Mouse (Mus musculus) forebrain, embryonic 15.5 days (tissue): ENCODE results near the gene Arl4a. TPM values are rescaled to one million over a fixed set of nuclear protein-coding genes. Genes with fewer than 3 reads are reported as not detected.

Source experiments
- ATAC-seq: fragments of 200-750 bp; cut with Nextera tagmentation; replicated peaks from 2 replicates; pipeline ENCODE4 v1.8.0; 2017; ENCODE audit warnings: mild to moderate bottlenecking, moderate TSS enrichment, moderate library complexity
- H3K27ac ChIP-seq: fragments of 300-500 bp; sonication (generic); replicated peaks from 2 replicates; pipeline ENCODE4 v1.5.1; 2015; ENCODE audit warnings: mild to moderate bottlenecking, inconsistent platforms
- H3K27me3 ChIP-seq: fragments of 300-500 bp; sonication (generic); 2 replicates; pipeline ENCODE4 v1.6.1; 2015; ENCODE audit warnings: inconsistent platforms
- H3K36me3 ChIP-seq: fragments of 300-500 bp; sonication (generic); 2 replicates; pipeline ENCODE4 v1.6.1; 2015; ENCODE audit warnings: mild to moderate bottlenecking, inconsistent platforms
- H3K4me1 ChIP-seq: fragments of 300-500 bp; sonication (generic); 2 replicates; pipeline ENCODE4 v1.6.1; 2015; ENCODE audit warnings: inconsistent platforms
- H3K4me2 ChIP-seq: fragments of 300-500 bp; sonication (generic); replicated peaks from 2 replicates; pipeline ENCODE4 v1.6.1; 2015; ENCODE audit warnings: mild to moderate bottlenecking, inconsistent platforms
- H3K4me3 ChIP-seq: fragments of 300-500 bp; sonication (generic); 2 replicates; pipeline ENCODE4 v1.5.1; 2015; ENCODE audit warnings: mild to moderate bottlenecking, inconsistent platforms
- H3K9ac ChIP-seq: fragments of 300-500 bp; sonication (generic); replicated peaks from 2 replicates; pipeline ENCODE4 v1.6.1; 2015; ENCODE audit warnings: mild to moderate bottlenecking, inconsistent platforms
- H3K9me3 ChIP-seq: fragments of 300-500 bp; sonication (generic); 2 replicates; pipeline ENCODE4 v1.6.1; 2016; ENCODE audit warnings: inconsistent platforms
- WGBS: fragments of 180-500 bp; shearing (Covaris S2); methylation state at CpG from one replicate; pipeline ENCODE4 v1.1.7; 2015; ENCODE audit warnings: mixed read lengths; 5-methylcytosine and 5-hydroxymethylcytosine counted together
- polyA plus RNA-seq: library from polyadenylated mRNA; unstranded; fragments of >200 nt; fragmentation: Nextera tagmentation; extraction: Ambion mirVana; gene quantifications from 2 replicates; pipeline ENCODE4 v1.2.1, GENCODE M21; 2015

Arl4a gene
- polyA plus RNA-seq: 66.6 and 73.7 TPM in 2 replicates

DNA sequence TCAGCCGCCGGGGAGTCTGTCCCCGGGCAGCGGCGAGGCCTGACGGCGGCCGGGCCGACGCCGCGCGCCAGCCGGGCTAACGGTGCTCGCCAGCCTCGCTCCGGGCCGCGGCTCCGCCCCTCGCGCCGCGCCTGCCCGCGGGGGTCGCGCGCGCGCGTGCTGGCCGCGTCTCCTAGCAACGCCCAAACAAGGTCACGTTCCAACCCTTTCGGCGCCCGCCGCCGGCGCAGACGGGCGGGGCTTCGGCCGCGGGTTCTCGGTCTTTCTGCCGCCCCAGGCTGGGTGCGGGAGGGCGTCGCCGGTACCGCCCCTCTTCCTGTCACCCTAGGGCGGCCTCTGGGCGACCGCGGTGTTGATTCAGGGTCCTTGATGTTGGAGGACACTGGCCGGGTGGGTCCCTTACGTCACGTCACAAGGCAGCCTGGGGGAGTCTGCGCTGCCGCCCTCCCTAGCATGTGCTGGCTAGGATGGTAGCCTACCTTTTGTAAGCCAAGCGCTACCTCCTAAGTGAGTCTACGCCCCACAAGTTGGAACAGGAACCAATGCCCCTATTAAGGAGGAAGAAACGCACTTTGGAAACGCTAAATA lies at the start of gene Arl4a:
Gene Arl4a (minus strand): TSS at position 150 of the 588 bp plus-strand sequence.
- peak; percentile 92 for ATAC-seq
- H3K27me3 ChIP-seq: no peaks in the 10 kb centered on the region

DNA sequence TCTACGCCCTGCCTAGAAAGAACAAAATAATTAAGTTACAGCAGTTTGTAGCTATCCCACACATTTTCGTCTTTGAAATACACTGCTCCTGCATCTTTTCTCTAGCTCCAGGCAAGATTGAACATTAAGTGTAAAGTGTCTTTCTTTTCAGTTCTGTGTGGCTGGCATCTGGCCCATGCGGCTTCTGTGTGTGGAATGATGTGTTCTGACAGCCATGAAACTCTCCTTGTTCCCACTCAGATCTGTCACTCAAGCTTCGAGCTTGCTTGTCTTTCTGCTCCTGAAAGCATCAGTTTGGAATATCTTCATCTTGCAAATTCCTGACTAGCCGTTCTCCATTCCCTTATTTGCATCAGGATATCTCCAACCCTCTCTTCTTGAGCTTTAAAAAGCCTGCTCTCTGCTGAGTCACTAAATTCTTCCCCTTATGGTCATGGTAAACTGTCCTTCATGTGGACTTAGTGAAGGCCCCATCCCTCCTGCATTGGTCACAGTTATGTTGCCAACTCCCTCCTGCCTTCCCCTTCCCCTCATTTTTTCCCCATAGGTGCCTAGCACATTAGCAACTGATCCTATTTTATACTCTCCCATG lies 48.0 kb upstream of the Arl4a start:
- Histone ChIP-seq H3K27ac (no peak overlapping the region), H3K9me3 (no peaks in the 10 kb centered on the region), H3K4me2 (no peak overlapping the region), H3K4me1 (no peaks in the 10 kb centered on the region), H3K36me3 (no peaks in the 10 kb centered on the region), H3K27me3 (no peaks in the 10 kb centered on the region), H3K4me3 (no peak overlapping the region), H3K9ac (no peak overlapping the region)
- ATAC-seq: no peak
- WGBS: 43% methylated on average over 5 of the region's 5 CpGs

More for the DNA sequence above, at the start of gene Arl4a:
- H3K36me3 ChIP-seq: no peaks in the 10 kb centered on the region
- H3K27ac ChIP-seq: peak within 1 kb of the TSS; percentile 84
- WGBS: under 1% methylated on average over 68 of the region's 68 CpGs
- no peaks in the 10 kb centered on the region for H3K9me3 ChIP-seq
- H3K4me1 ChIP-seq: peaks cover 13% of the 10 kb centered on the region
- H3K4me3 ChIP-seq: peak within 1 kb of the TSS; percentile 96
- H3K4me2 ChIP-seq: peak within 1 kb of the TSS; percentile 81
- H3K9ac ChIP-seq: peak within 1 kb of the TSS; percentile 58

DNA sequence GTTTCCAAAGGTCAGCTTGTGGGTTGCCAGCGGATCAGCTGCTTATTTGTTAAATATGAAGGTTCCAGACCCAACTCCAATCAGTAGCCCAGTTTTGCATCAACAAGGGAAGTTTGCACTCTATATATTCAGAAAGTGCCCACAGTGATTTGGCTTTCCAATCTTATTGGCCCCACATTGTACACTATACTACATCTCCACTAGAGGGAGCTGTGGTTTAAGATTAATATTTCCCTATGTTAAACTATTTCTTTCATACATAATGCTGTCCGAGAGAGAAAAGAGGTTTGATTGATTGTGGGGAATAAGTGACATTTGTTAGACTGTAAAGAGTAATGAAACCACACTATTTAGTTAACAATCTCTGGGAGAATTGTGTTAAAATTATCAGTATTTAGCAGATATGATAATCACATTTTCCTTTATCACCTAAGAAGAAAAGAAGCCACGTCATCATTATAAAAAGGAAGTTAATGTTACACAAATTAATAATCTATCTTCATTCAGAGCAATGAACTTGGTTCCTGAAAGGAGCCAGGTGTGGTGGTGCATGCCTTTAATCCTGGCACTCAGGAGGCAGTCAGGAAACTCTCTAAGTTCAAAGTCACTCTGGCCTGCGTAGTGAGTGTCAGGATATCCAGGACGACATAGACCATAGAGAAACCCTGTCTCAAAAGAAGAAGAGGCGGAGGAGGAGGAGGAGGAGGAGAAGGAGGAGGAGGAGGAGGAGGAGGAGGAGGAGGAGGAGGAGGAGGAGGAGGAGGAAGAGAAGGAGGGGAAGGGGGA lies 44.8 kb upstream of the Arl4a start:
- no peak; the same call in 1 of the 2 replicates for ATAC-seq
- H3K4me1 ChIP-seq: no peaks in the 10 kb centered on the region
- no peak overlapping the region for H3K9ac ChIP-seq
- 48% methylated on average over 5 of the region's 6 CpGs for WGBS
- H3K27ac ChIP-seq: no peak overlapping the region
- H3K4me2 ChIP-seq: no peak overlapping the region
- no peaks in the 10 kb centered on the region for H3K9me3 ChIP-seq
- no peak overlapping the region for H3K4me3 ChIP-seq
- no peaks in the 10 kb centered on the region for H3K27me3 ChIP-seq
- H3K36me3 ChIP-seq: no peaks in the 10 kb centered on the region

DNA sequence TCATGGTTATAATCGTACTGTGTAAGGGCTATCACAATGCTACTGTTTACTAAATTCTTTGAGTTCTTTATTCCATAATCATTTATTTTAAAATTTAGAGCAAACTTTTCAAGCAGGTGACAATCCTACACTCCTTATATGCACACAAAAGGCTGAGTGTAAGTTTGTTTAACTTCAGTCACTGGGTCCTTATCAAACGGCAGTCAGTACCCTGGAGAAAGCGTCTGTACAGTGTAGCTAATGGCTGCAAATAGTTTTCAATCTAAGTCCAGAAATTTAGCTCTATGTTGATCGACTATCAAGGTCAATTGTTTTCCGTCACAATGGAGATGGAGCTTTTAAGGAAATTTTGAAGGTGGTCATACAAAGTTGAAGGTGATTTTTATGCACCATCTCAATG lies 44.2 kb upstream of the Arl4a start:
- no peak overlapping the region for H3K4me2 ChIP-seq
- 75% methylated on average over 5 of the region's 5 CpGs for WGBS

DNA sequence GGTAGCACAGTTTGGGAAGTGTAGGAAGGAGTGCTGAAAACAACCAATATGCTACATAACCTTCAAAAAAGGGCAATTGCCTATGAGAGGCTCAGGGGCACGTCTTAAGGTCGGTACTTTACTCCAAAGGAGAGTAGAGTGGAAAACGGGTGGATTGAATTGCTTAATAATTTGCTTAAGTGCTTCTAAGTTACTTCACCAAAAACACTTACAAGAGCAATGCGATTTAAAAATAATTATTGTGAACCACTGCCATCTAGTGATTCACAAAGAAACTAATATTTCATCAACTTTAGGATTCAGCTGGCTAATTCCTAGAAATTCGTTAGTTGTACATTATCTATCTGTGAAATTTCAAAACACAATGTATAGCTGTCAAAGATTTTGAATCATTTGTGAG lies 35.8 kb upstream of the Arl4a start:
- Histone ChIP-seq H3K27ac (no peak overlapping the region), H3K9me3 (no peaks in the 10 kb centered on the region), H3K4me1 (no peaks in the 10 kb centered on the region), H3K4me2 (no peak overlapping the region), H3K36me3 (no peaks in the 10 kb centered on the region), H3K4me3 (no peak overlapping the region), H3K9ac (no peak overlapping the region), H3K27me3 (no peaks in the 10 kb centered on the region)
- no peak for ATAC-seq
- WGBS: 68% methylated on average over 5 of the region's 5 CpGs

More for the DNA sequence above, 44.2 kb upstream of the Arl4a start:
- Histone ChIP-seq H3K36me3 (no peaks in the 10 kb centered on the region), H3K27ac (no peak overlapping the region), H3K9me3 (no peaks in the 10 kb centered on the region), H3K4me3 (no peak overlapping the region), H3K9ac (no peak overlapping the region), H3K27me3 (no peaks in the 10 kb centered on the region), H3K4me1 (no peaks in the 10 kb centered on the region)
- no peak for ATAC-seq

DNA sequence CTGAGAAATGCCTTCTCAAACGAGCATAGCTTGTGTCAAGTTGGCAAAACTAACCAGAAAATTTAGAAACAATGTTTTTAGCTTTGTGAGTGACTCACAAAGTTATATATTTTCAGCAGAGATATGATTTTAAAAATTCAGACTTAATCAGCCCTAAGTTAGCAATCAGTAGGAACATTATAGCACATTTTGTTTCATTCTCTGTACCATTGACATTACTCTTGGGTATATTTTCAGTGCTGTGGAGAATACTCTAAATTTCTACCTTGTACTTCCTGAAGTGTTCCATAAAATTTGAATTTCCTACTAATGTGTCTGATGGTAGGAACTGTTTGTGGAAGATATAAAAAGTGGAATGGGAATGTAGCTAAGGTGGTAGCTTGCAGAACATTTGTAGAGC lies 9.2 kb upstream of the Arl4a start:
- WGBS: 71% methylated on average over 1 of the region's 1 CpGs
- Histone ChIP-seq H3K27me3 (no peaks in the 10 kb centered on the region), H3K9me3 (no peaks in the 10 kb centered on the region), H3K36me3 (no peaks in the 10 kb centered on the region), H3K4me1 (no peaks in the 10 kb centered on the region), H3K4me2 (no peak overlapping the region), H3K4me3 (no peak overlapping the region), H3K27ac (no peak overlapping the region), H3K9ac (no peak overlapping the region)
- no peak for ATAC-seq

DNA sequence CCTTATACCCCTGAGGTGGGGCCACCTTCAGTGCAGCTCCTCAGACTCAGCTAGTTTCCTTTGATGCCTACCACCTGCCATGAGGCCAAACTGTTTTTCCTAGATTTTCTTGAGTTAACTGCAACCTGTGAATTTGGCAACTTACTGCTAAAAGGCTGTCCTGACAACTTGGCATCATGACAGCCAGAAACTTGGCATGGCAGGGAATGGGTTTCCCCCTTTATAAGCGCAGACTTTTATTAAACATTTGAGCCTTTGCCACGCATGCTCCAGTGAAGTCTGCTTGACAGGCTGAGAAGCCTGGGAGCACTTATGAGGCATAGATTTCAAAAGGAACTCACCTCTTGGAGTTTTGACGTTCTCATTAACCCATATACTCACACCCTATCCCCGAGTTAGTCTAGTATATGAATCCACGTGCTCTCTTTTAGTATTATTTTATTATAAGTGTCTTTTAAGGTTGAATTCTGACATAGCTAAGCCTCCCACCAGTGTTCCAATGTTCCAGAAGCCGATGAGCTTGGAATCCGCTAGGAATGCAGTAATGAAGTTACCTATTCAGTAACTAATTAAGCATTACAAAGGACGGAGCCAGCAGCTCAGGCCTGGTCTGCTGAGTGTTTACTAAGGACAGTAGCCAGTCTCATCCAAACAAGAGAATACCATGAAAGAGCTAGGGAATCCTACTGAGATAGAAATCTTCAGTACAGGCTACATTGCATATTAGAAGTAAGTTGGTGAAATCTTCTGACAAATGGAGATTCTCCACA lies 6.2 kb upstream of the Arl4a start:
- H3K27ac ChIP-seq: no peak overlapping the region
- H3K4me2 ChIP-seq: no peak overlapping the region
- peak; percentile 46; the same call in 1 of the 2 replicates for ATAC-seq
- no peak overlapping the region for H3K4me3 ChIP-seq
- no peaks in the 10 kb centered on the region for H3K9me3 ChIP-seq
- H3K27me3 ChIP-seq: no peaks in the 10 kb centered on the region
- H3K4me1 ChIP-seq: no peaks in the 10 kb centered on the region
- H3K9ac ChIP-seq: no peak overlapping the region
- no peaks in the 10 kb centered on the region for H3K36me3 ChIP-seq
- WGBS: 61% methylated on average over 8 of the region's 8 CpGs

DNA sequence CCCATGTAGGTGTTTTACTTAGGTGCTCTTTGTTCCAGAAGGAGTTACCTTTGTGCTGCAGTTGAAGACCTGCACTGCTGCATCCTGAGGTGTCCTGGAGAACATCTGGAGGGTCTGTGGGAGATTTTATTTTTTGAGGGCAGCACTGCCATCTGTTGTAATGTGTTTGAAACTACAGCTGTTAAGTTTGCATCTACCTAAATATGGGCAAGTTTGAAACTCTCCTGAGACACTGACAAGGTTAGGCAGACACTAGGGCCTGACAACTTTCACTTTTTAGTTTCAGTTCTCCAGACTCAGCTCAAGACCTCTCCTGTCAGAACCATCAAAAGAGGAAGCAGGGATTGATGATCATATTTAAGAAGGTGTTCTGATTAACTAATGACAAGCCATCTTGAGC lies 2.2 kb upstream of the Arl4a start:
- Histone ChIP-seq H3K4me2 (no peak overlapping the region), H3K36me3 (no peaks in the 10 kb centered on the region), H3K27ac (no peak overlapping the region), H3K27me3 (no peaks in the 10 kb centered on the region), H3K9ac (no peak overlapping the region), H3K4me3 (no peak overlapping the region), H3K4me1 (peaks cover 13% of the 10 kb centered on the region), H3K9me3 (no peaks in the 10 kb centered on the region)
- no peak for ATAC-seq

DNA sequence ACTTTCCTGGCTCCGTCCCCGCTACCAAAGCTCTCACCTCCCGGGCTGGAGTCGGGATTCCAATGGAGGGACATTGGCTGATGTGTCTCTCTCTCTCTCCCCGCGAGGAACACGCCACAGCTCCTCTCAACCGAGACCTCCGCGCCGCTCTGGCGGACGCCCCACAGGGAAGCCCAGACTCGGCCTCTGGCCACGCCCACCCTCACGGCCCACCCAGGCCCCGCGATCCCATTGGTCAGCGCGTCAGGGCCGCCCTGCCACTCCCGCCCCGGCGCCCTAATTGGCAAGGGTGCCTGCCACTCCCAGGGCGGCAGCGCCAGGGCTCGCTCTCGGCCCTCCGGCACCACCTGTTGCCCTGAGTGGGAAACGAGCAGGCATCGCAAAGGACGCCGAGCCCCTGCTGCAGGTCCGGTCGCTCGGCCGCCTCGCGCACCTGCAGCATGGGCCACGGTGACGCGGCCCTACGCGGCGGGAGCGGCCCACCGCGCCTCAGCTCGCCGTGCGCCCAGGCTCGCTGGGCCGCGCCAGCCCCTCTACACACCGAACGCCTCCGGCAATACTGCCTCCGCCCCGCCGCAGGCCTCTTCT lies 505 bp downstream of the Arl4a start:
- Histone ChIP-seq H3K4me1 (peaks cover 13% of the 10 kb centered on the region), H3K9me3 (no peaks in the 10 kb centered on the region), H3K27me3 (no peaks in the 10 kb centered on the region), H3K4me3 (peak overlapping the region; percentile 96), H3K4me2 (peak overlapping the region; percentile 81), H3K36me3 (no peaks in the 10 kb centered on the region; the same call in 1 of the 2 replicates), H3K27ac (peak overlapping the region; percentile 84), H3K9ac (peak overlapping the region; percentile 58)
- WGBS: under 1% methylated on average over 60 of the region's 60 CpGs
- ATAC-seq: peak; percentile 98

DNA sequence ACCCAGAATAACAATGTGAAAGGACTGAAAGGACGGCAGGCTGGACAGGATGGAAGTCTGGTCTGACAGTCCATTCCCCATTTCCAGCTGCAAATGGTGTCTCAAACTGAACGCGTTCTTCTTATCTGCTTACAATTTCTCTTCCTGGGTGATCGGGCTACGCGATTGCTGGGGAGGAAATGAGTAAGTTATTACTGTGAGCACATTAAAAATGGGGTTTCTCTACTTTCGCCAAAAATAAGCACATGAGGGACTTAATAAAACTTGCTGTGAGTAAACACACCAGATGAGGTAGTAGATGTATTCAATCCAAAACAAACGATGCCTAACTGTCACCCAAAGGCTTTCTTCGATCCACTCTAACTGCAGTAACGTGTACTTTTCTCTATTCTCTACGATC lies 1.2 kb downstream of the Arl4a start:
- Histone ChIP-seq H3K36me3 (no peaks in the 10 kb centered on the region; the same call in 1 of the 2 replicates), H3K9me3 (no peaks in the 10 kb centered on the region), H3K4me1 (peaks cover 13% of the 10 kb centered on the region), H3K4me2 (peak overlapping the region; percentile 81), H3K27me3 (no peaks in the 10 kb centered on the region), H3K9ac (peak overlapping the region; percentile 58), H3K27ac (peak overlapping the region; percentile 84), H3K4me3 (peak overlapping the region; percentile 96)
- no peak for ATAC-seq
- 3% methylated on average over 11 of the region's 11 CpGs for WGBS

DNA sequence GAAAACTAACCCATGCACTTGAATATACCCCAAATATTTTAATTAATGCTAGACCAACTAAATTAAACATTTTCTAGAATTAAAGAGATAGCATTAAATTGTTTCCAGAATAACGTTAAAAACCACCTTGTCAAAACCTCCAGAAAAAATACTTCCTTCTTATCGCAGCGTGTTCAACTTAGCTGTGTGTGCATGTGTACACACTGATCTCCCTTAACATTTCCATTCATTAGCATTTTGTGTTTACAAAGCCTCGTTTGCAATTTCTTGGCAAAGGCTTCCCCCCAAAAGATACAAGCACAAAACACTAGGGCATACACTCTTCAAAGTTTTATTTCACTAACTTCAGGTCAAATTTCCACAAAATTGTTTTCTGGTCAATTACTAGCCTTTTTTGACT lies 2.3 kb downstream of the Arl4a start:
- no peak for ATAC-seq
- WGBS: 44% methylated on average over 4 of the region's 4 CpGs
- no peaks in the 10 kb centered on the region for H3K9me3 ChIP-seq
- no peak overlapping the region for H3K9ac ChIP-seq
- no peaks in the 10 kb centered on the region; the same call in 1 of the 2 replicates for H3K36me3 ChIP-seq
- peak overlapping the region; percentile 96 for H3K4me3 ChIP-seq
- H3K27me3 ChIP-seq: no peaks in the 10 kb centered on the region
- peak overlapping the region; percentile 81 for H3K4me2 ChIP-seq
- H3K4me1 ChIP-seq: peaks cover 13% of the 10 kb centered on the region
- no peak overlapping the region for H3K27ac ChIP-seq
